Mouse (Mus musculus) forelimb bud, embryonic 11.5 days (tissue): ENCODE results near the gene Agbl2.
"Not testable (repeated sequence)": the region's sequence is repeated elsewhere in the genome, so short reads cannot be mapped to it uniquely, and the experiment has no call there.

Experiments
- DNase-seq: peaks from one replicate; pipeline ENCODE4 v3.0.0-alpha.2; 2012; ENCODE audit warnings: low read depth, low spot score

Agbl2 gene

GRCm38 (mm10) chr2:90816144-90816543, 33.6 kb downstream of the Agbl2 start:
- DNase-seq = no peak

- no peak for DNase-seq
Observed at GRCm38 (mm10) chr2:90818710-90819109, 36.2 kb downstream of the Agbl2 start.

GRCm38 (mm10) chr2:90820894-90821293, 38.4 kb downstream of the Agbl2 start:
- no peak for DNase-seq

- no peak for DNase-seq
Observed at GRCm38 (mm10) chr2:90822978-90823377, 40.5 kb downstream of the Agbl2 start.

GRCm38 (mm10) chr2:90823781-90824180, 41.3 kb downstream of the Agbl2 start:
- no peak for DNase-seq

- not testable (repeated sequence) for DNase-seq
Observed at GRCm38 (mm10) chr2:90824528-90824927, 42.0 kb downstream of the Agbl2 start.

- no peak for DNase-seq
Observed at GRCm38 (mm10) chr2:90825515-90826172, 43.1 kb downstream of the Agbl2 start.

GRCm38 (mm10) chr2:90828739-90829138, 46.2 kb downstream of the Agbl2 start:
- DNase-seq = no peak

GRCm38 (mm10) chr2:90833502-90833901, 51.0 kb downstream of the Agbl2 start:
- no peak for DNase-seq

- DNase-seq = no peak
Observed at GRCm38 (mm10) chr2:90838621-90839020, 56.1 kb downstream of the Agbl2 start.

GRCm38 (mm10) chr2:90843666-90844065, 61.1 kb downstream of the Agbl2 start:
- no peak for DNase-seq

GRCm38 (mm10) chr2:90844262-90844661, 61.7 kb downstream of the Agbl2 start:
- no peak for DNase-seq

GRCm38 (mm10) chr2:90845234-90845633, 62.7 kb downstream of the Agbl2 start:
- DNase-seq = no peak

- DNase-seq = no peak
Observed at GRCm38 (mm10) chr2:90846171-90846570, 63.6 kb downstream of the Agbl2 start.

- no peak for DNase-seq
Observed at GRCm38 (mm10) chr2:90846597-90846954, 64.0 kb downstream of the Agbl2 start.

- DNase-seq = peak; percentile 97
Observed at GRCm38 (mm10) chr2:90846955-90847680, 64.6 kb downstream of the Agbl2 start, which contains the start of gene Mtch2. Mtch2 (plus strand) TSS chr2:90847155.

- DNase-seq = no peak
Observed at GRCm38 (mm10) chr2:90847681-90848050, 65.1 kb downstream of the Agbl2 start.

GRCm38 (mm10) chr2:90848331-90848730, 65.8 kb downstream of the Agbl2 start:
- no peak for DNase-seq

GRCm38 (mm10) chr2:90850401-90850800, 67.9 kb downstream of the Agbl2 start:
- no peak for DNase-seq

GRCm38 (mm10) chr2:90861486-90861885, 79.0 kb downstream of the Agbl2 start:
- no peak for DNase-seq

- no peak for DNase-seq
Observed at GRCm38 (mm10) chr2:90864184-90864583, 81.7 kb downstream of the Agbl2 start.

GRCm38 (mm10) chr2:90866524-90866923, 84.0 kb downstream of the Agbl2 start:
- DNase-seq = peak; percentile 77

- DNase-seq = no peak
Observed at GRCm38 (mm10) chr2:90870136-90870601, 87.6 kb downstream of the Agbl2 start.
